Comparison of ENCODE assay signal across 27 mouse cellular contexts in genomic region chr13:113566411-113566810, GRCm38 (mm10). TPM values are rescaled to one million over a fixed set of nuclear protein-coding genes. Genes with fewer than 3 reads are reported as not detected.
DNase-seq lines count a peak whose midpoint lies in the region; ATAC-seq and TF ChIP-seq lines count a peak whose summit lies in the region.
"Had no signal": no experiment of that assay in that cellular context is flagged by ENCODE, and none has a peak within 500 bp of the region (broad histone marks: within the 10 kb centered on the region; RNA-seq: fewer than 3 reads in every experiment).

No protein-coding gene starts in this region.

- no peaks in the 10 kb centered on the region for H3K4me1 ChIP-seq in heart, embryonic 11.5 days (ENCODE audit: control insufficient read depth, insufficient read depth, low read length)
- peaks cover 1% of the 10 kb centered on the region; the same call in 1 of the 2 replicates for H3K4me1 ChIP-seq in small intestine, adult 2 months (ENCODE audit: control insufficient read depth, insufficient read depth, insufficient read length, low read length)
- H3K4me1 ChIP-seq: embryonic facial prominence, embryonic 12.5 days; embryonic facial prominence, embryonic 15.5 days; heart, embryonic 10.5 days; hindbrain, embryonic 10.5 days; hindbrain, embryonic 13.5 days had no signal

- no peak for ATAC-seq in heart, embryonic 11.5 days (replicated peaks; ENCODE audit: insufficient number of reproducible peaks, low FRiP score, low TSS enrichment)
- ATAC-seq: activated CD4-positive, CD25-positive, alpha-beta regulatory T cell, adult 4 months; CD4-positive, CD25-positive, alpha-beta regulatory T cell, adult 4 months; forebrain, embryonic 14.5 days; forebrain, postnatal 0 days; hindbrain, postnatal 0 days; inflammation-experienced regulatory T-cells, adult 6 months; intestine, embryonic 16.5 days had no signal

- H3K4me3 ChIP-seq in heart, embryonic 11.5 days (ENCODE audit: low read depth, low read length), result no peak overlapping the region
- no peak overlapping the region for H3K4me3 ChIP-seq in small intestine, adult 2 months (ENCODE audit: low read depth, low read length)
- H3K4me3 ChIP-seq: embryonic facial prominence, embryonic 12.5 days; embryonic facial prominence, embryonic 15.5 days; heart, embryonic 10.5 days; hindbrain, embryonic 10.5 days; hindbrain, embryonic 13.5 days had no signal

- H3K9me3 ChIP-seq in heart, embryonic 11.5 days (replicated peaks; ENCODE audit: control insufficient read depth, low read length), result no peaks in the 10 kb centered on the region; the same call in 1 of the 2 replicates
- H3K9me3 ChIP-seq: embryonic facial prominence, embryonic 15.5 days; hindbrain, embryonic 13.5 days had no signal

- no peak overlapping the region for H3K4me2 ChIP-seq in heart, embryonic 11.5 days
- H3K4me2 ChIP-seq: embryonic facial prominence, embryonic 12.5 days; embryonic facial prominence, embryonic 15.5 days; hindbrain, embryonic 13.5 days had no signal

- peak; percentile 92 for DNase-seq in heart, adult 11 months
- peak; percentile 30 for DNase-seq in lung, postnatal 10 days
- DNase-seq in lung, adult 18-20 months, result no peak
- peak; percentile 24 for DNase-seq in adipocyte (ENCODE audit: low spot score)
- no peak for DNase-seq in layer of hippocampus, adult 9-11 months
- DNase-seq: adrenal gland, postnatal 10 days; adrenal gland, postnatal 36 days; cerebellum, adult 11 months; cerebellum, adult 2 months; cerebellum, adult 9-11 months; forebrain, postnatal 0 days; gastrocnemius, postnatal 10 days; heart, postnatal 36 days; kidney, adult 18-20 months had no signal

- 84% methylated on average over 7 of the region's 7 CpGs for WGBS in heart, embryonic 11.5 days (ENCODE audit: insufficient replicate concordance)
- 84% methylated on average over 7 of the region's 7 CpGs for WGBS in small intestine, adult 2 months

- H3K36me3 ChIP-seq in heart, embryonic 11.5 days (ENCODE audit: control insufficient read depth, insufficient read depth, low read length), result no peaks in the 10 kb centered on the region
- no peaks in the 10 kb centered on the region for H3K36me3 ChIP-seq in small intestine, adult 2 months (ENCODE audit: control insufficient read depth, insufficient read depth, low read length)
- H3K36me3 ChIP-seq: embryonic facial prominence, embryonic 12.5 days; embryonic facial prominence, embryonic 15.5 days; heart, embryonic 10.5 days; hindbrain, embryonic 10.5 days; hindbrain, embryonic 13.5 days had no signal

- H3K27ac ChIP-seq in heart, embryonic 11.5 days (ENCODE audit: low read depth, low read length), result no peak overlapping the region
- 0 out of 2 replicates have a peak overlapping the region, but pooled peaks have one; percentile 8 for H3K27ac ChIP-seq in small intestine, adult 2 months (ENCODE audit: insufficient read depth, low read depth, low read length)
- H3K27ac ChIP-seq: embryonic facial prominence, embryonic 12.5 days; embryonic facial prominence, embryonic 15.5 days; heart, embryonic 10.5 days; hindbrain, embryonic 10.5 days; hindbrain, embryonic 13.5 days; hindbrain, postnatal 0 days had no signal

- no peak for TF ChIP-seq POLR2A in small intestine, adult 2 months (IDR thresholded peaks at IDR 0.05; ENCODE audit: low read depth, low read length)

- no peaks in the 10 kb centered on the region for H3K27me3 ChIP-seq in heart, embryonic 11.5 days (ENCODE audit: control insufficient read depth, insufficient read depth, low read length)
- H3K27me3 ChIP-seq in small intestine, adult 2 months (ENCODE audit: control insufficient read depth, insufficient read depth, low read length), result no peaks in the 10 kb centered on the region
- H3K27me3 ChIP-seq: embryonic facial prominence, embryonic 12.5 days; embryonic facial prominence, embryonic 15.5 days; hindbrain, embryonic 13.5 days had no signal

- no peak for TF ChIP-seq CTCF in small intestine, adult 2 months (IDR thresholded peaks at IDR 0.05; ENCODE audit: extremely low read depth, insufficient read length, insufficient replicate concordance, low read depth, low read length)

- no peak overlapping the region for H3K9ac ChIP-seq in heart, embryonic 11.5 days (ENCODE audit: low read depth, low read length)
- H3K9ac ChIP-seq: embryonic facial prominence, embryonic 12.5 days; embryonic facial prominence, embryonic 15.5 days; forebrain, postnatal 0 days; hindbrain, embryonic 13.5 days had no signal

RNA-seq across cellular contexts. Expression of gene Snx18, which starts 52.0 kb away (rescaled TPM):
- polyA plus RNA-seq in heart, embryonic 11.5 days (2014; fragmentation: Nextera tagmentation; extraction: Ambion mirVana), result 21.6 and 23.1 TPM in 2 replicates
- 9.2 and 11.1 TPM in 2 replicates for polyA plus RNA-seq in small intestine, adult 2 months (2012; rRNA removed)

Comparison
In these comparisons a context has a peak if more than half of its experiments do, and no peak if none do; other contexts are left out.
1. DNase-seq: peak in heart, adult 11 months (single experiment), lung, postnatal 10 days (single experiment) and adipocyte (single experiment); none in lung, adult 18-20 months (0 of 2) and layer of hippocampus, adult 9-11 months (single experiment).